Mouse (Mus musculus) right cerebral cortex, postnatal 10 days (tissue): ENCODE measurements at regions not wholly inside any gene's neighbourhood (a gene's known extent, or its start where the extent isn't known, plus 50 kb on each side); places are given as distances from the start of the nearest gene placed in this dataset.

Experiments
- DNase-seq, 2 experiments: peaks; one replicate each; pipeline ENCODE4 v3.0.0; 2021; ENCODE audit warnings: low spot score in 2 of 2

- DNase-seq = no peak
Measured at GRCm38 (mm10) chr2:80973217-80973616, 356.2 kb downstream of the Nup35 start.

- no peak for DNase-seq
Measured at GRCm38 (mm10) chr2:80998296-80998695, 381.3 kb downstream of the Nup35 start.

GRCm38 (mm10) chr2:81007071-81007470, 390.0 kb downstream of the Nup35 start:
- no peak for DNase-seq

- DNase-seq = no peak
Measured at GRCm38 (mm10) chr2:81023620-81024019, 406.6 kb downstream of the Nup35 start.
